Mouse (Mus musculus) forebrain, embryonic 15.5 days (tissue): ENCODE measurements around the gene Ncstn. TPM values are rescaled to one million over a fixed set of nuclear protein-coding genes. Genes with fewer than 3 reads are reported as not detected.

ENCODE experiments used
- ATAC-seq: fragments of 200-750 bp; cut with Nextera tagmentation; replicated peaks from 2 replicates; pipeline ENCODE4 v1.8.0; 2017; ENCODE audit warnings: mild to moderate bottlenecking, moderate TSS enrichment, moderate library complexity
- H3K27ac ChIP-seq: fragments of 300-500 bp; sonication (generic); replicated peaks from 2 replicates; pipeline ENCODE4 v1.5.1; 2015; ENCODE audit warnings: mild to moderate bottlenecking, inconsistent platforms
- H3K27me3 ChIP-seq: fragments of 300-500 bp; sonication (generic); 2 replicates; pipeline ENCODE4 v1.6.1; 2015; ENCODE audit warnings: inconsistent platforms
- H3K36me3 ChIP-seq: fragments of 300-500 bp; sonication (generic); 2 replicates; pipeline ENCODE4 v1.6.1; 2015; ENCODE audit warnings: mild to moderate bottlenecking, inconsistent platforms
- H3K4me1 ChIP-seq: fragments of 300-500 bp; sonication (generic); 2 replicates; pipeline ENCODE4 v1.6.1; 2015; ENCODE audit warnings: inconsistent platforms
- H3K4me2 ChIP-seq: fragments of 300-500 bp; sonication (generic); replicated peaks from 2 replicates; pipeline ENCODE4 v1.6.1; 2015; ENCODE audit warnings: mild to moderate bottlenecking, inconsistent platforms
- H3K4me3 ChIP-seq: fragments of 300-500 bp; sonication (generic); 2 replicates; pipeline ENCODE4 v1.5.1; 2015; ENCODE audit warnings: mild to moderate bottlenecking, inconsistent platforms
- H3K9ac ChIP-seq: fragments of 300-500 bp; sonication (generic); replicated peaks from 2 replicates; pipeline ENCODE4 v1.6.1; 2015; ENCODE audit warnings: mild to moderate bottlenecking, inconsistent platforms
- H3K9me3 ChIP-seq: fragments of 300-500 bp; sonication (generic); 2 replicates; pipeline ENCODE4 v1.6.1; 2016; ENCODE audit warnings: inconsistent platforms
- WGBS: fragments of 180-500 bp; shearing (Covaris S2); methylation state at CpG from one replicate; pipeline ENCODE4 v1.1.7; 2015; ENCODE audit warnings: mixed read lengths; 5-methylcytosine and 5-hydroxymethylcytosine counted together
- polyA plus RNA-seq: library from polyadenylated mRNA; unstranded; fragments of >200 nt; fragmentation: Nextera tagmentation; extraction: Ambion mirVana; gene quantifications from 2 replicates; pipeline ENCODE4 v1.2.1, GENCODE M21; 2015

Gene Ncstn
- 104 and 105 TPM in 2 replicates for polyA plus RNA-seq

DNA sequence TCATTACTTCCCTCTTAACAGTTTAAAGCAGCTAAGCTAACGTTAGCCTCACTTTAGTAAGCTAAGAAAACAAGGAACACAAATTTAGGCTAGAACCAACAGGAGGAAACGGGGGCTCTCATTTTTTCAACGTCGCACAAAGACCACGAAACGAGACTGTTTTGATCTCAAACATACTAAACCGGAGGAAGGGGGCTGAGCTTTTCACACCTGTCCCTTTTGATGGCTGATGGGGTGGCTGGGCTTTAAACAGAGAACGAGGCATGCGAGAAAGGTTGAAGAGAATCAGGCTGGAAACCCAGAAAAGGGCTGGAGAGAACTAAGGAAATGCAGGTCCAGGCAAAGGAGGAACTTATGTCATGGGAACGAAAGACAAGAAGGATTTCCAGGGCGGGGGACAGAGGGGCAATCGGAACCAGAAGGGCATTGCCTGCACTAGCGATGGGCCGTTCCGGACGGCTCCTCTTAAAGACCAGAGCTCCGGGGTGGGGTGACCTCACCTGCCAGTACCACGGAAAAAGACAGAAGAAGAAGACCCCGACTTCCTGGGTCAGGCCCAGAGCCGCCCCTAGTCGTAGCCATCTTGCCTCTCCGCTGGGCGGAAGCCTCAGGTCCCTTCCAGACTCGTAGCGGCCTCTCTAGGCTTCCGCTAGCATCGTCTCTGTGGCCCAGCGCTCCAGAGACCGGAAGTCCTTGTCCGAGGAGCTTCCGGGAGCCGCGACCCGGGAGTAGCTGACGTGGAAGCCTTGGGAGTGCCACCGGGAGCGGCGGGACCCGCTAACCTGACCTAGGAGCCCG lies at the start of gene Ncstn, which contains the start of gene Copa:
Ncstn (minus strand) TSS at position 695 of the 798 bp plus-strand sequence.
Copa (plus strand) TSS at position 429 of the 798 bp plus-strand sequence.
- under 1% methylated on average over 40 of the region's 40 CpGs for WGBS
- Histone ChIP-seq H3K4me1 (peaks cover 33% of the 10 kb centered on the region), H3K4me3 (peak within 1 kb of the TSS; percentile 94), H3K4me2 (peak within 1 kb of the TSS; percentile 61), H3K36me3 (peaks cover 25% of the 10 kb centered on the region), H3K9ac (peak within 1 kb of the TSS; percentile 90), H3K27me3 (no peaks in the 10 kb centered on the region), H3K9me3 (no peaks in the 10 kb centered on the region), H3K27ac (peak within 1 kb of the TSS; percentile 86)
- ATAC-seq, result peak; percentile 98

DNA sequence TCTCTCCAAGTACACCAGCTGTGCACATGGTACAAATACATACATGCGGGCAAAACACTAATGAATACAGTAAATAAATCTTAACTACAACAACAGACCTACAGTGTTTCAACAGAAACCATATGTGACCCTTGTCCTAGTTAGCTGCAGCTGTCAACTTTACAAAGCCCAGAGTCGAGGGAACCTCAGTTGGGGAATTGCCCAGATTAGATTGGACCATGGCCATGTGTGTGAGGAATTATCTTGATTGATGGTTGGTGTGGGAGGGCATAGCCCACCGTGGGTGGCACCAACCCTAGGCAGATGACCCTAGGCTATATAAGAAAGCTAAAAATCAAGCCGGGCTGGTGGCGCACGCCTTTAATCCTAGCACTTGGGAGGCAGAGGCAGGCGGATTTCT lies 49.7 kb upstream of the Ncstn start:
- Histone ChIP-seq H3K4me2 (no peak overlapping the region), H3K27me3 (no peaks in the 10 kb centered on the region), H3K27ac (no peak overlapping the region), H3K36me3 (peaks cover 69% of the 10 kb centered on the region), H3K4me1 (peaks cover 15% of the 10 kb centered on the region), H3K9me3 (no peaks in the 10 kb centered on the region), H3K4me3 (no peak overlapping the region), H3K9ac (no peak overlapping the region)
- WGBS, result 81% methylated on average over 7 of the region's 7 CpGs
- ATAC-seq, result no peak

GRCm38 (mm10) chr1:172129780-172130179 lies 47.2 kb upstream of the Ncstn start:
- H3K9me3 ChIP-seq, result no peaks in the 10 kb centered on the region

GRCm38 (mm10) chr1:172129108-172129507 lies 46.5 kb upstream of the Ncstn start:
- Histone ChIP-seq H3K4me2 (no peak overlapping the region), H3K27ac (no peak overlapping the region), H3K36me3 (peaks cover 50% of the 10 kb centered on the region), H3K9me3 (no peaks in the 10 kb centered on the region), H3K27me3 (no peaks in the 10 kb centered on the region), H3K4me1 (peaks cover 24% of the 10 kb centered on the region), H3K9ac (no peak overlapping the region), H3K4me3 (no peak overlapping the region)
- ATAC-seq, result no peak
- WGBS, result 60% methylated on average over 2 of the region's 2 CpGs

More at GRCm38 (mm10) chr1:172129780-172130179, 47.2 kb upstream of the Ncstn start:
- Histone ChIP-seq H3K4me2 (no peak overlapping the region), H3K27me3 (no peaks in the 10 kb centered on the region), H3K27ac (no peak overlapping the region), H3K4me3 (no peak overlapping the region), H3K9ac (no peak overlapping the region), H3K36me3 (peaks cover 56% of the 10 kb centered on the region), H3K4me1 (peaks cover 24% of the 10 kb centered on the region)
- ATAC-seq, result no peak
- WGBS, result 97% methylated on average over 5 of the region's 5 CpGs

DNA sequence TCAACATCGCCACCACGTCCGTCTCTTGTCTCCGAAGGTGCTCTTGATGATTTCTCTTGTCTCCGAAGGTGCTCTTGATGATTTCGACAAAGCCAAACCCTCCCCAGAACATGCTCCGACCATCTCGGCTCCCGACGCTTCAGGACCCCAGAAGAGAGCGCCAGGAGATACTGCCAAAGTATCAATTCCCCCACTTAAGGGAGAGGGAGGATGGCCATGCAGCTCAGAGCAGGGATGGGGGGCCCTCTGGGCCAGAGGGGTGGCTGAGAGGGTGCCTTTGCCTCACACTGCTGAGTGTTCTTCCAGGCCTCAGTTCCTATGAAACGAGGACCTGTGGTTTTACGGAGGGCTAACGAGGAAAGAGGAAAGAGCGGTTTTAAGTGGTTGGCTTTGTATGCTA lies 46.0 kb upstream of the Ncstn start:
- peaks cover 46% of the 10 kb centered on the region for H3K36me3 ChIP-seq
- no peaks in the 10 kb centered on the region for H3K9me3 ChIP-seq
- H3K4me2 ChIP-seq, result no peak overlapping the region
- no peak overlapping the region for H3K9ac ChIP-seq
- no peak overlapping the region for H3K4me3 ChIP-seq
- H3K4me1 ChIP-seq, result peaks cover 24% of the 10 kb centered on the region
- ATAC-seq, result no peak
- 90% methylated on average over 15 of the region's 15 CpGs for WGBS
- H3K27ac ChIP-seq, result no peak overlapping the region
- H3K27me3 ChIP-seq, result no peaks in the 10 kb centered on the region

DNA sequence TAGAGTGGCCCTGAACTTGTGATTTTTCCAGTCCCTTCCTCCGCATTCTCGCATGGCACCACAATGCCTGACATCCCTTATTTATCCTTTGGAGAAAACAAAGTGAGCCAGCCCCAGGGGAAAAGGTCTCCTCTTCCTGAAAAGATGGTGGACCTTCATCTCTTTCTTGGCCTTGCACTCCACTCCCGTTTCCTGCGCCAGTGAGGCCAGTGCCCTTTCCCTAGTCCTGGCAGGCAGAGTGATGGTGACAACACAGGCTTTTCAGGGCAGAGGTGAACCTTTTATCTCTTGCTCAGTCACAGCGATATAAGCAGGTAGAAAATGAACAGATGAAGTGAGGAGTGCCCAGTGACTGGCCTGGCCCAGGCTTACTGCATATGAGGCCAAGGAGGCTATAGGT lies 44.9 kb upstream of the Ncstn start:
- H3K36me3 ChIP-seq, result peaks cover 46% of the 10 kb centered on the region
- peaks cover 24% of the 10 kb centered on the region for H3K4me1 ChIP-seq
- ATAC-seq, result no peak
- H3K4me2 ChIP-seq, result peak overlapping the region; percentile 79
- H3K9me3 ChIP-seq, result no peaks in the 10 kb centered on the region
- no peak overlapping the region for H3K27ac ChIP-seq
- peak overlapping the region; percentile 67 for H3K9ac ChIP-seq
- peak overlapping the region; percentile 53 for H3K4me3 ChIP-seq
- H3K27me3 ChIP-seq, result no peaks in the 10 kb centered on the region
- 48% methylated on average over 5 of the region's 5 CpGs for WGBS

DNA sequence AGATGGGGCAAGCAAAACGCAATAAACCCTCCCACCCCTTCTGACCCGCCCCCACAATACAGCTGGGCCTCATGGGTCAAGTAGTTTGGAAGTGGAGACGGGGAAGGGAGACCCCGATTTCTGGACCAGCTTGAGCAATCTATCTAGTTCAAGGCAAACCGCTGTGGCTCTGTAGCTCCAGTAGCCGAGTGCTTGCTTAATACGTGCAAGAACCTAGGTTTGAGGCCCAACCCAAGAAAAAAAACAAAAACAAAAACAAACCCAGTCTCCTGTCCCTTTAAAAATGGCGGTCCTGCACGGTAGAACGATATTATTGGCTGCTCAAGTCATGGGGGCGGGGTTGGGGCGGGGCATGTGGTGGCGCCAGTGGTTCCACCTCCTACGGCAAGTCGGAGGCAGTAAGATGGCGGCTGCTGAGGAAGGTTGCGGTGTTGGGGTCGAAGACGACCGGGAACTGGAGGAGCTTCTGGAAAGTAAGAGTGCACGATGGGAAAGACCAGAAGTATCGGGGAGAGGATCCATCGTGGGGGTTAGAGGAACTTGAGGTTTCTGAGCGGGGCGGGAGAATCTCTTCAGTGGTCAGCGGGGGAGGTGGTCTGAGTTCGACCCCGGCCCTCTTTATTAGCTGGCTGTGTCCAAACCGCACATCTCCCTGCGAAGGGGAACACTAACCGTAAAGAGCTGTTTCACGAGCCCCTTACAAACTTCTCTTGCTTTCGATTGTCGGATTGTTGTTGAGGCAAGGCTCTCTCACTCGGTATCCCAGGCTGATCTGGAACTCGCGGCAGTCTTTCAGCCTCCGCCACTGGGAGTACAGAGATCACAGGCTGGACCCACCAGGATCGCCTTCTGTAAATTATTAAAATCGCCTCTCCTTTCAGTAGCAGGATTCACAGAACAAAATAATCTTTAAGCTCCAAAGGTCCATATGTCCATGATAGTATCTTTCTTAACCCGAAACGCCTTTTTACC lies 44.1 kb upstream of the Ncstn start, which contains the start of gene Pex19:
Pex19 (plus strand) TSS at position 380 of the 972 bp plus-strand sequence.
- peak within 1 kb of the TSS; percentile 7; the same call in 1 of the 2 replicates for H3K27ac ChIP-seq
- H3K27me3 ChIP-seq, result no peaks in the 10 kb centered on the region
- no peaks in the 10 kb centered on the region for H3K9me3 ChIP-seq
- 1% methylated on average over 42 of the region's 42 CpGs for WGBS
- ATAC-seq, result peak; percentile 98
- H3K4me3 ChIP-seq, result peak within 1 kb of the TSS; percentile 53
- peak within 1 kb of the TSS; percentile 67 for H3K9ac ChIP-seq
- peak within 1 kb of the TSS; percentile 79 for H3K4me2 ChIP-seq
- peaks cover 46% of the 10 kb centered on the region for H3K36me3 ChIP-seq
- peaks cover 24% of the 10 kb centered on the region for H3K4me1 ChIP-seq

DNA sequence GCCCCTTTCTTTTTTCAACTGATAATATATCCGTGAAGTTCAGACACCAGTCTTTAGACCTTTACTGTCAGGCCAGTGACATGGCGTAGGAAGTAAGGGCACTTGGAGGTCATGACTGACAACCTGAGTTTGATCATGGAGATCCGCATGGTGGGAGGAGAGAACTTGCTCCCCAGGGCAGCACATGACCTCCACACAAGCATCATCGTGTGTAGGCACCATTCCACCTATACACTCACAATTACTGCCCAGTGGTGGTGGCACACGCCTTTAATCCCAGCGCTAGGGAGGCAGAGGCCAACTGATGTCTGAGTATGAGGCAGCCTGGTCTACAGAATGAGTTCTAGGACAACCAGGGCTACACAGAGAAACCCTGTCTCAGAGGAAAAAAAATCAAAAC lies 42.0 kb upstream of the Ncstn start:
- Histone ChIP-seq H3K36me3 (peaks cover 48% of the 10 kb centered on the region), H3K27me3 (no peaks in the 10 kb centered on the region), H3K27ac (no peak overlapping the region), H3K4me1 (peaks cover 24% of the 10 kb centered on the region), H3K9me3 (no peaks in the 10 kb centered on the region), H3K4me2 (no peak overlapping the region), H3K9ac (no peak overlapping the region), H3K4me3 (no peak overlapping the region)
- 84% methylated on average over 6 of the region's 6 CpGs for WGBS
- ATAC-seq, result no peak

DNA sequence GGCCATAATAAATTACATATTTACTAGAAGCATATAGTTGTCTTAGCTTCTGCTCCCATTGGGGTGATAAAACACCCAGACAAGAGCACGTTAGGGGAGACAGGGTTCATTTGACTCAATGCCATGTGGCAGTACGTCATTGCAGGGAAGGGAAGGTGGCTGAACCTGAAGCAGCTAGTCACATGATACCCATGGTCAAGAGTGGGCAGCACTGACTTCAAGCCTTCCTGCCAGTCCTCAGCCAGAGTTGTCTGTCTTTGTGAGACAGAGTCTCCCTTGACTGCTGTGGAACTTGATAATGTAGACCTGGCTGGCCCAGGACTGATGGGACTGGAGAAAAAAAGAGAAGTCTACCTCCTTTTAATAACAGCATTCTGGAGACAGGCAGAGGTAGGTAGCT lies 40.1 kb upstream of the Ncstn start:
- 89% methylated on average over 2 of the region's 2 CpGs for WGBS
- H3K4me2 ChIP-seq, result no peak overlapping the region
- H3K27ac ChIP-seq, result no peak overlapping the region
- H3K36me3 ChIP-seq, result peaks cover 58% of the 10 kb centered on the region
- no peak overlapping the region for H3K4me3 ChIP-seq
- no peak overlapping the region for H3K9ac ChIP-seq
- no peaks in the 10 kb centered on the region for H3K27me3 ChIP-seq
- peaks cover 13% of the 10 kb centered on the region for H3K4me1 ChIP-seq
- ATAC-seq, result no peak
- no peaks in the 10 kb centered on the region for H3K9me3 ChIP-seq

GRCm38 (mm10) chr1:172119720-172120119 lies 37.1 kb upstream of the Ncstn start:
- H3K4me3 ChIP-seq, result no peak overlapping the region
- H3K27ac ChIP-seq, result no peak overlapping the region
- H3K9me3 ChIP-seq, result no peaks in the 10 kb centered on the region
- H3K9ac ChIP-seq, result no peak overlapping the region
- H3K36me3 ChIP-seq, result peaks cover 88% of the 10 kb centered on the region
- H3K27me3 ChIP-seq, result no peaks in the 10 kb centered on the region
- 0 out of 2 replicates have a peak, but pooled peaks have one; percentile 60 for ATAC-seq
- H3K4me2 ChIP-seq, result no peak overlapping the region
- WGBS, result 22% methylated on average over 3 of the region's 3 CpGs
- H3K4me1 ChIP-seq, result no peaks in the 10 kb centered on the region

GRCm38 (mm10) chr1:172119100-172119499 lies 36.5 kb upstream of the Ncstn start:
- Histone ChIP-seq H3K4me2 (no peak overlapping the region), H3K36me3 (peaks cover 94% of the 10 kb centered on the region), H3K27me3 (no peaks in the 10 kb centered on the region), H3K9me3 (no peaks in the 10 kb centered on the region), H3K9ac (no peak overlapping the region), H3K4me1 (no peaks in the 10 kb centered on the region), H3K4me3 (no peak overlapping the region), H3K27ac (no peak overlapping the region)
- 80% methylated on average over 6 of the region's 6 CpGs for WGBS
- no peak for ATAC-seq

- Histone ChIP-seq H3K9ac (no peak overlapping the region), H3K4me2 (no peak overlapping the region), H3K36me3 (peaks cover 98% of the 10 kb centered on the region), H3K27me3 (no peaks in the 10 kb centered on the region), H3K4me3 (no peak overlapping the region), H3K27ac (no peak overlapping the region), H3K4me1 (no peaks in the 10 kb centered on the region), H3K9me3 (no peaks in the 10 kb centered on the region)
- no peak for ATAC-seq
- 93% methylated on average over 5 of the region's 5 CpGs for WGBS
Measured at GRCm38 (mm10) chr1:172116948-172117347, 34.4 kb upstream of the Ncstn start.
